Mouse (Mus musculus) hindbrain, embryonic 14.5 days (tissue): ENCODE data around the gene Pagr1b. TPM values are rescaled to one million over a fixed set of nuclear protein-coding genes. Genes with fewer than 3 reads are reported as not detected.

ENCODE experiments used
- ATAC-seq: fragments of 200-750 bp; cut with Nextera tagmentation; 2 replicates; pipeline ENCODE4 v1.8.0; 2017; ENCODE audit warnings: moderate number of reproducible peaks, mild to moderate bottlenecking, moderate TSS enrichment, moderate library complexity; ENCODE audit not compliant: low FRiP score
- DNase-seq: peaks from one replicate; pipeline ENCODE4 v3.0.0-alpha.2; 2015; ENCODE audit warnings: low spot score
- H3K27ac ChIP-seq: fragments of 300-500 bp; sonication (generic); 2 replicates; pipeline ENCODE4 v1.5.1; 2014; ENCODE audit warnings: mild to moderate bottlenecking, moderate library complexity
- H3K27me3 ChIP-seq: fragments of 300-500 bp; sonication (generic); 2 replicates; pipeline ENCODE4 v1.6.1; 2014; ENCODE audit warnings: mild to moderate bottlenecking, low read length, mixed read lengths; ENCODE audit not compliant: control insufficient read depth, insufficient read depth
- H3K36me3 ChIP-seq: fragments of 300-500 bp; sonication (generic); replicated peaks from 2 replicates; pipeline ENCODE4 v1.6.1; 2014; ENCODE audit not compliant: control insufficient read depth, insufficient read depth
- H3K4me1 ChIP-seq: fragments of 300-500 bp; sonication (generic); replicated peaks from 2 replicates; pipeline ENCODE4 v1.6.1; 2014; ENCODE audit warnings: antibody characterized with exemption, low read length, mixed read lengths; ENCODE audit not compliant: control insufficient read depth, insufficient read depth
- H3K4me2 ChIP-seq: fragments of 300-500 bp; sonication (generic); replicated peaks from 2 replicates; pipeline ENCODE4 v1.6.1; 2014; ENCODE audit warnings: mild to moderate bottlenecking, moderate library complexity
- H3K4me3 ChIP-seq: fragments of 300-500 bp; sonication (generic); replicated peaks from 2 replicates; pipeline ENCODE4 v1.5.1; 2014; ENCODE audit warnings: mild to moderate bottlenecking, low read length
- H3K9ac ChIP-seq: fragments of 300-500 bp; sonication (generic); 2 replicates; pipeline ENCODE4 v1.6.1; 2014
- H3K9me3 ChIP-seq: fragments of 300-500 bp; sonication (generic); 2 replicates; pipeline ENCODE4 v1.6.1; 2016; ENCODE audit warnings: low read length; ENCODE audit not compliant: control insufficient read depth
- WGBS: fragments of 180-500 bp; shearing (Covaris S2); extraction: QIAGEN DNeasy Blood & Tissue Kit; methylation state at CpG from one replicate; pipeline ENCODE4 v1.1.7; 2014; 5-methylcytosine and 5-hydroxymethylcytosine counted together
- polyA plus RNA-seq: library from polyadenylated mRNA; unstranded; fragments of >200 nt; fragmentation: Nextera tagmentation; extraction: Ambion mirVana; gene quantifications from 2 replicates; pipeline ENCODE4 v1.2.1, GENCODE M21; 2014

The Pagr1b gene
- polyA plus RNA-seq, 1 experiment from 2014 or later, result 0.70 TPM

GRCm38 (mm10) chr7:127020901-127021562, 4.7 kb upstream of the Pagr1b start, which contains the start of the genes Gm42742 and Prrt2:
TSS of gene Gm42742 (minus strand) at chr7:127021097.
TSS of gene Prrt2 (minus strand) at chr7:127021211.
- peak within 1 kb of the TSS; percentile 51 for H3K4me3 ChIP-seq
- H3K4me2 ChIP-seq, result peak within 1 kb of the TSS; percentile 84
- DNase-seq (peak; percentile 46), ATAC-seq (no peak)
- peaks cover 32% of the 10 kb centered on the region for H3K36me3 ChIP-seq
- peak within 1 kb of the TSS; percentile 81 for H3K27ac ChIP-seq
- H3K9ac ChIP-seq, result peak within 1 kb of the TSS; percentile 82
- WGBS, result 2% methylated on average over 33 of the region's 37 CpGs
- H3K4me1 ChIP-seq, result peaks cover 53% of the 10 kb centered on the region
- H3K27me3 ChIP-seq, result no peaks in the 10 kb centered on the region
- no peaks in the 10 kb centered on the region for H3K9me3 ChIP-seq

GRCm38 (mm10) chr7:127020491-127020890, 4.2 kb upstream of the Pagr1b start:
- peaks cover 59% of the 10 kb centered on the region for H3K4me1 ChIP-seq
- peak overlapping the region; percentile 84 for H3K4me2 ChIP-seq
- peaks cover 37% of the 10 kb centered on the region for H3K36me3 ChIP-seq
- WGBS, result 26% methylated on average over 5 of the region's 5 CpGs
- no peaks in the 10 kb centered on the region for H3K9me3 ChIP-seq
- no peaks in the 10 kb centered on the region for H3K27me3 ChIP-seq
- peak overlapping the region; percentile 51 for H3K4me3 ChIP-seq
- ATAC-seq, result no peak
- peak overlapping the region; percentile 81 for H3K27ac ChIP-seq
- peak overlapping the region; percentile 82 for H3K9ac ChIP-seq
- DNase-seq, result no peak

- peak overlapping the region; percentile 84 for H3K4me2 ChIP-seq
- peaks cover 63% of the 10 kb centered on the region for H3K4me1 ChIP-seq
- DNase-seq (no peak), ATAC-seq (no peak)
- H3K36me3 ChIP-seq, result peaks cover 42% of the 10 kb centered on the region
- WGBS, result 53% methylated on average over 3 of the region's 3 CpGs
- peak overlapping the region; percentile 82 for H3K9ac ChIP-seq
- H3K27me3 ChIP-seq, result no peaks in the 10 kb centered on the region
- no peaks in the 10 kb centered on the region for H3K9me3 ChIP-seq
- peak overlapping the region; percentile 51 for H3K4me3 ChIP-seq
- H3K27ac ChIP-seq, result no peak overlapping the region; the same call in 1 of the 2 replicates
Observed at GRCm38 (mm10) chr7:127020031-127020430, 3.7 kb upstream of the Pagr1b start.

- Histone ChIP-seq H3K4me1 (peaks cover 62% of the 10 kb centered on the region), H3K27ac (no peak overlapping the region), H3K9ac (peak overlapping the region; percentile 82), H3K27me3 (no peaks in the 10 kb centered on the region), H3K36me3 (peaks cover 44% of the 10 kb centered on the region), H3K4me3 (peak overlapping the region; percentile 51; the same call in 1 of the 2 replicates), H3K4me2 (peak overlapping the region; percentile 84), H3K9me3 (no peaks in the 10 kb centered on the region)
- DNase-seq (no peak), ATAC-seq (no peak)
- 77% methylated on average over 14 of the region's 14 CpGs for WGBS
Observed at GRCm38 (mm10) chr7:127019306-127019960, 3.1 kb upstream of the Pagr1b start.

GRCm38 (mm10) chr7:127018416-127019305, 2.4 kb upstream of the Pagr1b start:
- WGBS, result 89% methylated on average over 15 of the region's 15 CpGs
- peak overlapping the region; percentile 39; the same call in 1 of the 2 replicates for H3K27ac ChIP-seq
- H3K9ac ChIP-seq, result peak overlapping the region; percentile 82
- H3K4me1 ChIP-seq, result peaks cover 57% of the 10 kb centered on the region
- peak overlapping the region; percentile 84 for H3K4me2 ChIP-seq
- H3K27me3 ChIP-seq, result no peaks in the 10 kb centered on the region
- DNase-seq, result no peak
- ATAC-seq, result no peak
- no peak overlapping the region for H3K4me3 ChIP-seq
- H3K9me3 ChIP-seq, result no peaks in the 10 kb centered on the region
- peaks cover 43% of the 10 kb centered on the region for H3K36me3 ChIP-seq

- 0 out of 2 replicates have a peak overlapping the region, but pooled peaks have one; percentile 57 for H3K4me3 ChIP-seq
Observed at GRCm38 (mm10) chr7:127017950-127018345, 1.7 kb upstream of the Pagr1b start.

GRCm38 (mm10) chr7:127016971-127017949, 976 bp upstream of the Pagr1b start, which contains the start of gene Pagr1a:
TSS of gene Pagr1a (minus strand) at chr7:127017352.
- Histone ChIP-seq H3K4me2 (peak within 1 kb of the TSS; percentile 84), H3K9me3 (no peaks in the 10 kb centered on the region), H3K27ac (peak within 1 kb of the TSS; percentile 96), H3K36me3 (peaks cover 43% of the 10 kb centered on the region), H3K9ac (peak within 1 kb of the TSS; percentile 90), H3K27me3 (no peaks in the 10 kb centered on the region), H3K4me1 (peaks cover 49% of the 10 kb centered on the region), H3K4me3 (peak within 1 kb of the TSS; percentile 57)
- peak; percentile 100 for DNase-seq
- 3% methylated on average over 39 of the region's 39 CpGs for WGBS
- peak; percentile 83 for ATAC-seq

More at GRCm38 (mm10) chr7:127017950-127018345, 1.7 kb upstream of the Pagr1b start:
- H3K36me3 ChIP-seq, result peaks cover 43% of the 10 kb centered on the region
- no peak for ATAC-seq
- peak overlapping the region; percentile 96; the same call in 1 of the 2 replicates for H3K27ac ChIP-seq
- H3K27me3 ChIP-seq, result no peaks in the 10 kb centered on the region
- peaks cover 55% of the 10 kb centered on the region for H3K4me1 ChIP-seq
- H3K4me2 ChIP-seq, result peak overlapping the region; percentile 84
- no peak for DNase-seq
- H3K9me3 ChIP-seq, result no peaks in the 10 kb centered on the region
- peak overlapping the region; percentile 37; the same call in 1 of the 2 replicates for H3K9ac ChIP-seq
- WGBS, result 63% methylated on average over 6 of the region's 6 CpGs

- DNase-seq, result no peak
- H3K4me1 ChIP-seq, result peaks cover 46% of the 10 kb centered on the region
- 0% methylated on average over 22 of the region's 22 CpGs for WGBS
Observed at GRCm38 (mm10) chr7:127016486-127016938, 228 bp upstream of the Pagr1b start.

More at GRCm38 (mm10) chr7:127016486-127016938, 228 bp upstream of the Pagr1b start:
- peak overlapping the region; percentile 96 for H3K27ac ChIP-seq
- peak overlapping the region; percentile 76 for H3K4me2 ChIP-seq
- ATAC-seq, result peak; percentile 32
- peak overlapping the region; percentile 90 for H3K9ac ChIP-seq
- H3K4me3 ChIP-seq, result peak overlapping the region; percentile 57
- no peaks in the 10 kb centered on the region for H3K27me3 ChIP-seq
- H3K9me3 ChIP-seq, result no peaks in the 10 kb centered on the region
- H3K36me3 ChIP-seq, result peaks cover 38% of the 10 kb centered on the region
